Mouse (Mus musculus) brain, adult 2 months (tissue): ENCODE results near the gene Lsr.

Source experiments
- DNase-seq: peaks from one replicate; pipeline ENCODE4 v3.0.0; 2011; ENCODE audit warnings: low read depth, low spot score

The Lsr gene

DNA sequence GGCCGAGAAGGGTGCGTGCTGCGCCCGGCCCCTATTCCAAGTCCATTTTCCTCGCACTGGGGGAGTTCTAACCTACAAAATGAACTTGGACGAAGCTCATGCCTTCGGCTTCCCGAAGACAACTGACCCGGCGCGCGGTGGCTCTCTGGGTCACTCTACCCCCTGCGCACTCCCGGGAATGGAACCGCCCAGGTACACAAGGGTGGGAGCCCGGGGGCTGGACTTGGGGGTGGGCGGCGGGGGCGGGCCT, at the start of gene Lsr:
Gene Lsr (minus strand): TSS at position 214 of the 250 bp plus-strand sequence.
- no peak for DNase-seq

DNA sequence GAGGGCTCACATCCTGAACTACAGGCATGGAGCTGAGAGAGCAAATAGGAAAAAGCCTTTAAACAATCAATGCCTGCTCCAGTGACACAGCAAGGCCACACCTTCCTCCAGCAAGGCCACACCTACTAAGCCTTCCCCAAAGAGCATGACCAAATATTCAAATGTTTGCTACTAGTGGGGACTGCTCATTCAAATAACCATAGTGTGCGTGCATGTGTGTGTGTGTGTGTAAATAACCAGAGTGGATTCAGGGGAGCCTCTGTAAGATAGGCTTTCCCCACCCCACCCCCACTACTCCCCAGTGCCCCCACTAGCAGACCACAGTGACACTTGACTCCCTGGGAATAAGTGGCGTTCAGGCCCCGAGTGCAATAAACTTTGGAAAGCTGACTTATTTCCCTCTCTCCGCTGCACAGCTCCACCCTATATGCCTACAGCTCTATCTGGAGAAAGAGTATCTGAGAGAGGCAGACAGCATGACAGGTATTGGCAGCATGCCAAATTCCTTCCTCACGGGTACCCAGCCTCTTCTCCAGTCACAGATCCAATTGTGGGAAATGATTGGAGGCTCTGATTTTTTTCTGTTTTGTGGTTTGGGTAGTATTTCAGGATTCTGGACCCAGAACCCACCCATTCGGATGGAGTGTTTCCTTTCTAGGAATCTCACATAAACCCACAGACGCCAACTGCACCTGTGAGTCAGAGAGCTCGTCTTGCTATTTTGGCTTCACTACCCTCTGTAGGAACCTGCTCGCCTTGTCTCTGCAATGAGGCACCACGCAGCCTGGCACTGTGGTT, 44.0 kb upstream of the Lsr start:
- peak; percentile 93 for DNase-seq

DNA sequence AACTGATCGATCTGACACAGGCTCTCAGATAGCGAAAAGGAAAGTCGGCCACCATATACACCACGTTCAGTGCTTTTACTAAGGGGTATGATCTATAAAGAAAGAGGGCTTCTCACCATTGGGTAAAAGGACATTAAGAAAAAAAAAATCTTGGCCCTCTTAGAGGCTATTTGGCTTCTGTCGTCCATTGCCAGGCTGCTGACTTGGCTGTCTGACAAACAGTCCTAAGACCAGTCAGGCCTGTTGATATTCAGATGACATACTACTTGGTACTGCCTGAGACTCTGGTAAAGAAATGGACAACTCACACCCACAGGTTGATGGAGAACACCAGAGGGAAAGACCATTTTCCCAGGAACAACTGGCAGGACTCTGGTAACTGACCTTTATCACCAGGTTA, 39.7 kb upstream of the Lsr start:
- no peak for DNase-seq

DNA sequence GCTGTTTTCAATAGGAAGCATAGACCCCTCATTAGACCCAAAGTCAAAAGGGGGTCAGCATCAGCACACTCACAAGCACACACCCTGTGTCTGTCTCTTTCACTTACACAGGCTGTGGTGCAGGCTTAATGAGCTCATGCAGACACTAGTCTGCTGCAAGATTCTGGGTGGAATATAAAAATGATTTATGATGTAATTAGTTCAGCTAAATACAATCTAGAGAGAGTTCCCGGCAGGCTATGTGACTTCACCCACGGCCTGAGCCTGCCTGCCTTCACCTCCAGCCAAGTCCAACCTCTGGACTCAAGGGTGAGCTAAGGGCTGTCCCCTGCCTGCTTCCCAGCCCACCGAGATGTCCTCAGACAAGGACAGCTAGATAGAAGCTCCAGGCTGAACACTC, 35.6 kb upstream of the Lsr start:
- no peak for DNase-seq

DNA sequence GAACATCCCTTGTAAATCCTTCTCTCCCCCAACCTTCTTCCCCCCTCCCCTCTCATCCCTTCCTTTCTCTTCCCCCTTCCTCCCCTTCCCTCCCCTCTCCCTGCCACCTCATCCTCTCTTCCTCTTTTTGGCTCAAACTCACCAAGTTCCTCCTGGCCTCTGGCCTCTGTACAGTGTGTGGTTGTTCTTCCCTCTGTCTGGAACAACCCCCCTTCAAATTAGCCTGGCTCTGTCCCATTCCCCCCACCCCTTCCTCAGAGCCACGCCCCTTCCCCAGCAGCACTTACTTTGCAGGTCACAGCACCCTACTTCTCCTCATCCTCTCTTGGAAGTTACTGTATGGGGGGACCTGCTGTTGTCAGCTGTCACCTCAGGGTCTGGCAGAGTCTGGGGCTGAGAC, 34.9 kb upstream of the Lsr start:
- no peak for DNase-seq

DNA sequence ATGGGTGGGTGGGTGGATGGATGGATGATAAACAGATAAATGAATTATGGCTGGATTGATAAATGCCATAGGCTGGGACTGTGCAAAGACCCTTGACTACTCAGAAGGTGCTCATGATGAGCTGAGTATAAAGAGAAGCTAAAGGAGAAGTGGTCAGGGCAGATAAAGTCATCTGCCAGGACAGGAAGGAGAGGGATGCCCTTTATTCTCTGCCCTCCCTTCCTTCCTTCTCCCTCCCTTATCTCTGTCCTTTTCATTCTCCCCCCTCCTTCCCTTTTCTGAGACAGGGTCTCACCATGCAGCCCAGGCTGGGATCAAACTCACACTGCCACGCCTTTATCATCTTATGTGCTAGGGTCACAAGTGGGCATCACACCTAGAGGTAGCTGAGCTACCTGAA, 34.5 kb upstream of the Lsr start:
- no peak for DNase-seq

DNA sequence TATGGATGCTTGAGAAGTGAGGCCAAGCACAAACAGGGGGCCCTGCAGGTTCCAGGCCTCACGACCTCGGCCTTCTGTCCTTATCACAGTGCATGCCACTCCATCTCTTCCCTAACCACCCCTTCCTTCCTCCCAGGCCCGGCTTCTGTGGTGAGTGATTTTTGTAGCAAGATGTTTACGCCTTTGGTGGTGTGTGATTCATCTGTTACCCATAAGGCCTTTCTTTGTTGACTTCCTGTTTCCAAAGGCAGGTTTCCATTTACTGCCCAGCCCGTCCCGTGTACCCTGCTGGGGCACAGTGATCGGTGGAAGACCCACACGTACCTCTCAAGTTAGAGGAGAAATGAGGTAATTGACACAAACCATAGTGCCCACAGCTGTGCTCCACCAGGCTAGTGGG, 29.4 kb upstream of the Lsr start:
- DNase-seq, result no peak

DNA sequence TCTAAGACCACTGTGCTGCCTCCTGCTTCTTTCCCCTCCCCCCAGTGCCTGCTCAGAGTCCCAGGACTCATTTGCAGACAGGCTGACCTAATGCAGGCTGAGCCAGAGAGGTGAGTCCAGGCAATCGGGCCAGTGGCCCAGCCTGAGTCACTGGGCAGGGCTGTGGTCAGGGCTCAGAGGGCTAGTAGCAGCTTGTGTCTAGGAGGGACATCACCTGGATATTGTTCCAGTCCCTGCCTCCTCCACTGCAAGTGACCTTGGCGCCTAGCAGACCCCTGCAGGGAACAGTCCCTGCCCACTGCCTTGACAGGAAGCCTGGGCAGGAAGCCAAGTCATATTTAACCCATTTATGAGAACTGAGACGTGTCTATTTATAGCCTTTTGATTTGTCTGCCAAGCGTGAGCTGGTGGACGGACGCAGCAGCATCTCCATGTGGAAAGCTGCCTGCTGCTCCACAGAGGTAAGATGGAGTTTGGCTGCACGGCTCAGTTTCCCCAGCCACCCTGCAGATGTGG, 27.3 kb upstream of the Lsr start:
- peak; percentile 75 for DNase-seq

DNA sequence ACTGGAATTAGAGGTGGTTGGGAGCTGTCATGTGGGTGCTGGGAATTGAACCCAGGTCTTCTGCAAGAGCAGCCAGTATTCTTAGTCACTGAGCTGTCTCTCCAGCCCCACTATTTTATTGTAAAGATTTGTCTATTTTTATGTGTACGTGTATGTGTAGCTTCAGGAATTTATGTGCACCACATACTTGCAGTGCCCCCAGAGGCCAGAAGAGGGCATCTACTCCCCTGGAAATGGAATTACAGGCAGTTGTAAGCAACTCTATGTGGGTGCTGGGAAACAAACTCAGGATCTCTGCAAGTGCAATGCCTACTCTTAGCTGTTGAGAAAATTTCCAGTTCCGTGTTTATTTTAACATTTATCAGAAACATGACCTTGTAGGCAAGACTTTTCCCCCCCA, 23.2 kb upstream of the Lsr start:
- DNase-seq, result no peak

DNA sequence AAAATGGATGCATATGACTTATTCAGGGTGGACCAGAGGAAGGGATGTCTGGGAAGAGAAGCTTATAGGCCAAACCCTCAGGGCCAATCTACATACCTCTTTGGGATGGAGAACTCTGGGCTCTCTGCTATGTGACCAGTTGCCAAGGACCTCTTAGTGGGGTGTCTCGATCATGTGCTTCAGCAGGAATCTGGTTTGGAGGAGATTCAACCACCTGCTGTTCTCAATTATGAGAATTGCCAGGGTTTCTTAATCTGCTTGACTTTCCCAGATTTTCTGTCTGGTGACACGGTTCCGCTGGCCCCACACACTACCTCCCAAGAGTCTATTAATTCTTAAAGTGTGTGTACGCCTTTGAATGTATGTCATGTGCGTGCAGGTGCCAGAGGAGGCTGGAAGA, 20.7 kb upstream of the Lsr start:
- no peak for DNase-seq

DNA sequence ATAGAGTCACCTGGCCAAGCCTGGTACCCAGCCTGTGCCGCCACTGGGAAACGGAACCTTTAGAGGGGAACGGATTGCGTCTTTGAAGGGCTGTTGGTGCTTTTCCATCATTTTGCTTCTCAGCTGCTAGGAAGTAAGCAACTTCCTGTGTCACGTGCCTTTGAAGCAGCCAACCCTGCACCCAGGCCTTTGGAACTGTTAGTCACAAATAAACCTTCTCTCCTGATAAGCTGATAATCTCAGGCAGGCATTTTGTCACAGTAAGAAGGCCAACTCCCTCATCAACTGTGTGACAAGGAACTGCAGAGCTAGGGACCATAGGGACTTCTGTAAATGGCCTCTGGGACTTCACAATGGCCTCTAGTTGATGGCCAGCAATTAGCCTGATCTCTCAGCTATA, 18.9 kb upstream of the Lsr start:
- DNase-seq, result no peak

DNA sequence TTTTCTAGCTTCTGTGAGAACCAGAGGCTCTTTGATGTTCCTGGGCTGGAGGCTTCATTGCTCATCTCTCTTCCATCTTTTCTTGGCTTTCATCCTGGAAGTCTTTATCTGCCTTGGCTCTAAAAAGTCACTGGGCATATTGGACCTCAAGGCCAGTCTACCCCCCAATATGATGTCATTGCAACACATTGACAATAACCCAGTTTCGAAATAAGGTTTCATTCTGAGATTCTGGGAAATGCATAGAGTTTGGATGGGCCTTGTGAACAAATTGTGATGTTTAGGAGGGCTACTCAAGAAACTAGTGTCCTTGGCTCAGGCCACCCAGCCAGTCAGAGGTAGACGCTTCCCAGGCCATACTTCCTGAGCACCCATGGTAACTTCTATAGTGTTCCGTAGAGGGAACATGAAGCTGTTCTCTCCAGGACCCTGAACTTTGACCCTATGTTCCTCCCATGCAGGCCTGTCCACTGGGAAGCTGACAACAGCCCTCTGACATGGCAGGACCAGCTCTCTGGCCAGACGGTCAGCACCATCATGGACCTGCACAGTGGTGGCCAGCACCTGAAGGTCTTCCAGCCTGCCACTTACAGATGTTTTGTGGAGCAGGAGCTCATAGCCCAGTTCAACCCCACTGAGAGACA, 15.4 kb upstream of the Lsr start:
- no peak for DNase-seq

DNA sequence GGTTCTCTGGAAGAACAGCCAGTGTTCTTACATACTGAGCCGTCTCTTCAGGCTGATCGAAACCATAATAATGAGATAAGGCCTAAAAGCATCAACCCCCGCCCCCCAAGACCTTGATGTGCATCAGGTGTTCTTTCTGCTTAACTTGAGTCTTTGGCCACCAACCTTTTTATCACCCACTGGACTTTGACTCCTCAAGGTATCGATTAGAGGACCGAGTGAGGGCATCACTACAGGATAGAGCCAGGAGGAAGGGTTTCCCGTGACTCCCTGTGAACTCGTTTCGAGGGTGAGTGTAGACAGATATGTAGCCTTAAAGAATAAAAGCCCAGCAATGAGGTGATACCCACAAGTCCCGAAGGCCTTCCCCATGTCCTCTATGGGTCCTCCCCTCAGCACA, 12.1 kb upstream of the Lsr start:
- no peak for DNase-seq

DNA sequence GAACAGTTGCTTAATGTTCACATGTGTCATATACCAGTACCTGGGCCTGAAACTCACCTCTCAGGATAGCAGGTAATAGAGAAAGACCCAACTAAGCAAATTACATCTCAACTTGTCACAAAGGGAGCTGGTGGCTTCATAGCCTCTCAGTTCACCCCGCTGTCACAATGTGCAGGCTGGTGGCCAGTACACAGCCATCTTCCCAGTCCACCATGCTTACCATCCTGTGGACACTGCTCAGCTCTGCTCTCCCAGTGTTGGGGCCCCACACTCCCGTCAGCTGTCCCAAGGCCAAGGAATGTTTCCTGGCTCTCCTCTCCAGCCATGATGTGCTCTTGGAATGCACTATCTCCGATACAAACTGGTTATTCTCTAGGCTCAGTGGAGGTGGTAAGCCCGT, 8.4 kb upstream of the Lsr start:
- no peak for DNase-seq

DNA sequence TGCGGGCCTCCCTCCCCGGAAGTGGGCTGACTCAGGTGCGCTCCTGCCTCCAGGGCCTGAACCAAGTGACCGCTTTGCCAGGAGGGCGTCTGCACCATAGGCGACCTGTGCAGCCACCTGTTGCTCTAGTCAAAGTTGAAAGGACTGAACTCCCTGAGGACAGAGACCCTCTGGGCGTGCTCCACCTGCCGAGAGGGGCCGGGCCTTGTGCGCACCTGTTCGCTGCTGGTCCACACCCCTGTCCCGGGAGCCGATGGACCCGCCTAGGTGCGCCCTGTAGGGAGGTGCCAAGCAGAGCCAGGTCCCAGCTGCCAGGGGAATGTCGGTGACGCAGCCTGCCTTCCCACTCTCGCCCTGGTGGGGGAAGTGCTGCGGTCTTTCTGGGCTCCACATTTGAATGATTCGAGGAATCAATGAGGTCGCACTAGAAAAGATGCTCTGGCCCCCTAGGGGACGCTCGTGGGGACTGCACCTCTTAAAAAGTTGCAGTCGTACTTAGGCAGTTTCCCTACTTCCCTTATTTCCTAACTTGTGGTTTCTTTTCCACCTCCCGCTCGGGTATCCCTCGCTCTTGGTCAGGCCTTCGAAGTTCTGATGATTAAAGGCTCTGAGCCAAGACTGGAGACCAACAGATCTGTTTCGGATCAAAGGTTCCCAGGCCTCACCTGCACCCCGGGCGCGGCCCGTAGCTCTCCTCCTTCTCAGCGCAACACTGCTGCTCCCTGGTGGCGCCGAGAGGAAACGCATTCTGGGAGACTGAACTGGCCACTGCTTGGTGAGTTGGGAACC, 431 bp upstream of the Lsr start, which contains the start of gene Fam187b:
Gene Fam187b (plus strand): TSS at position 290 of the 789 bp plus-strand sequence.
- peak; percentile 80 for DNase-seq

DNA sequence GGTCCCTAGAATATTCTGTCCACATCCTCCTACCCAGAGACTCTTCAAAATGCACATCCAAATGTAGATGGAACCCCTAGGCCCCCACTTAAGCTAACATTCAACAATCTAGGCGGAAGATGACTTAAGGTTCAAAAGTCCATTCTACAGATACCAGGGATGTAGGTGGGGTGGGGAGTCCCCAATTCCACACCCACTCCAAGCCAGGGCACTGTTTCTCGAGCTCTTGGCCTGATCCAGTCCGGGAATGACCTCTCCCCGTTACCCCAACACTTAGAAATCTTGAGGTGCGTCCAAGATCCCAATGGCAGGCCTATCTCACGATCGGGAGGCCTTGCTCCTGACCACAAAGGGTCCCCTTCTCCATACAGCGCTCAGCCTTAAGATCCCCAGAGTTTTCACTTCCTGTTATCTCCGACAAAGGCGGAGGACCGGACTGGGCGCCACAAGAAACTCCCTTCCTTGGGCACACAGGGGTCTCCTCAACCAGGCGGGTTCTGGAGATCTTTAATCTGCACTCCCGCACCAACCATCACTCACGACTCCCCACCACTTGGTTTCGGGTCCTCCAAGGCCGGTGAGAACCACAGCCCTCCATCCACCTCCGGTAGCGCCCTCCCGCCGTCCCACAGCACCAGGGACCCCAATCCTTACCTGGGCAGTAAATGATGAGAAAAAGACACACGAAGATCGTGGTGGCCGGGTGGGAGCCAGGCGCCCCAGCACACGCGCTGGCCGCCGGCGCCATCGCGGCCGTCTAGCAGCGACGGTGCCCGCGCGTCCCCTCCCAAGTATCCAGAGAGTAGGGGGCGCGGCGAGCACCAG, 626 bp downstream of the Lsr start:
- DNase-seq, result no peak

DNA sequence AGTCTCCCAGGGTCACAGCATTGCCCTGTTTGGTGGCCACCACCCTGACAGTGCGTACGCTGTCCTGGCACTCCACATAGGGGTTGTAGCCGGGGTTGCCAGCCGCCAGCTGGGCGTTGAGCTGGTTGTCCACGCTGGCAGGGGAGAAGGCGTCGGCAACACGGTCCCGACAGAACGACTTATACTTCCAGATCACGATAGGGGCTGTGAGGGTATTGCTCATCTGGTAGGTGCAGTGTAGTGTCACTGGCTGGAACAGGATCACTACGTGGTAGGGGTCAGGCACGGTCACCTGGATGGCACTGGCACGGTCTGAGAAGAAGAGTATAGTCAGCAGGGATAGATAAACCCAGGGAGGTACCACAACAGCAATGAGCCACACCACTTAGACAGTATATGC, 1.4 kb downstream of the Lsr start:
- no peak for DNase-seq

DNA sequence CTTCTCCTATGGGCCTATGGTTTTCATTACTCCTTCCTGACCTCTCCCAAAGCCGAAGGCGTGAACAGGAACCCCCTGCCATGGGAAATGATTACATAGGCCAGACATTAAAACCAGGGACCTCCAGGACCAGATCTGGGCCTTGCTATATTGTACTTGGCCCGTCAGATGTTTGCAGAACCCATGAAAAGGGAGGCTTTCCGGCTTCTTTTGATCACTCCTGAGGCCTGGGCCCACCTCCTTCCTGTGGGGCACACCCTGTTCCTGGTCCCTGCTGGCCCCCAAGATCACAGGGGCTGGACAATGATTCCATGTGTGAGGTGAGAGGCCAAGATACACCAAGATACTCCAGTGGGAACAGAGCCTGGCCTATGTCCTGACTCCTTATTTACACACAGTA, 4.1 kb downstream of the Lsr start:
- no peak for DNase-seq

DNA sequence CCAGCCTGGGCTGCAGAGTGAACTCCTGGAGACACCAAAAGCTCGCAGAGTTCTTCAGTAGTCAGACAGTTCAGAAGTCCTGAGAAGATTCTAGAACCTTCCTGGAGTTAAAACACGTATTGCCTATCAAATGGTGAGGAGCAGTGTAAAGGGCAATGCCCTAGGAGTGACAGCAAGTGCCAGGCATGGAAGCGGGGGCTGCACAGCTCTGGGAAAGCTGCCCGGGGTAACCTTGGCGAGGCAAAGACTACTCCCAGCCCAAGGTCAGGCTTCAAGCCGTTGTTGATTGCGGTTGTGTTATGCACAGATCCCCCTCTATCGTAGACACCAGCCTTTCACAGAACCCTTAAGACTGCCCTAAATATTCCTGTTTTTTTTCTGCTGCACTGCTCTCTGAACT, 4.7 kb downstream of the Lsr start:
- DNase-seq, result no peak

DNA sequence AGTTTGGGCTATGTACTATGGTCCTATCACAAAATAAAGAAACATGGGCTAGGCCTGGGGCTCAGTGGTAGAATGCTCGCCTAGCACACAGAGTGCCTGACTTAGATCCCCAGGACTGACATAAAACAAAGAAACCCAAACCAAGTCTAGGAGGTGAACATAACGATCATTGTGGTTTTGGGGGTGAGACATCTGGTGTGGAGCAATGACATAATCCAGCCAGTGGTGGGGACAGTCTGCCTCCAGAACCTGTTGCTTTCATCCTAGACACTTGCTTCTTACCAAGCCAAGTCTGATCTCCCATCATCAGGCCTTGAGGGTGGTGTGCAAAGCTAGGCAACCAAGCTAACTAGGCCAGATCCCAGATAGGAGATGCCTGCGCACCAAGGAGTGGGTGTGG, 6.6 kb downstream of the Lsr start:
- no peak for DNase-seq

DNA sequence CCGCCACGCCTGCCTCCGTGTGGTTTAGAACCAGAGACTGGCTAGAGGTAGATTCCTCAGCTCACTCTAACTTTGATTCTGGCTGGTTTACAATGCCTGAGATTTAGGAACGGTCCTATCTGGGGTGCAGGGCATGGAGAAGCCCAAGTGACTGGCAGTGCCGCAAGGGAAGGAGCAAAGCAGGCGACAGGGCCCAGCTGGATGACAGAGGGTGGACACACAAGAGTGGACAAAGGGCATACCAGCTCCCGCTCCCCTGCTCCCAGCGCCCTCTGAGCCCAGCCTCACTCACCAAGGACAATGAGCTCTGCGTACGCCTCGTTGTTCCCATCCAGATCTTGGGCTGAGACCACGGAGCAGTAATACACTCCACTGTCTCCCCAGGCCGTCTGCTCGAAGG, 7.6 kb downstream of the Lsr start:
- DNase-seq, result no peak

DNA sequence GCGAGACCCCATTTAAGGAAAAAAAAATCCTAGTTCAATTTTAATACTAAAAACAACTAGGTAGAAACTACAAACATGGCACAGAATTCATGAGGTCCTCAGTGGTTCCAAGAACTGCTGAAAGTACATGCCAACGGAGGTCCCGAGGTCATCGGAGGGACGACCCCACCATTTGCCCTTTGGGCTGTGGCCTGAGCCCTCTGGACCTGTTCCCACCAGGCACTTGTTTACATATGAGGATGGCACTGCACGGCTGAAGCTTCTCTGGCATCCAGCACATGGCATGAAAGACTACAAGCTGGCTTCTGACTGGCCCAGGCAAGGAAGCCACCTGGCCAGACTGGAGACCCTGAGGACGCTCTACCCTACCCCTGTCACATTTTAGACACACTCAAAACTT, 8.9 kb downstream of the Lsr start:
- no peak for DNase-seq
